Mouse (Mus musculus) MN1 (cell line): ENCODE results near the gene Tpk1.

Experiments used
- DNase-seq: peaks from one replicate; pipeline ENCODE4 v3.0.0-alpha.2; 2016; ENCODE audit warnings: low spot score

Gene Tpk1

GRCm38 (mm10) chr6:43435987-43436541, 230.0 kb downstream of the Tpk1 start:
- DNase-seq: no peak

GRCm38 (mm10) chr6:43434365-43434764, 231.7 kb downstream of the Tpk1 start:
- peak; percentile 37 for DNase-seq

DNA sequence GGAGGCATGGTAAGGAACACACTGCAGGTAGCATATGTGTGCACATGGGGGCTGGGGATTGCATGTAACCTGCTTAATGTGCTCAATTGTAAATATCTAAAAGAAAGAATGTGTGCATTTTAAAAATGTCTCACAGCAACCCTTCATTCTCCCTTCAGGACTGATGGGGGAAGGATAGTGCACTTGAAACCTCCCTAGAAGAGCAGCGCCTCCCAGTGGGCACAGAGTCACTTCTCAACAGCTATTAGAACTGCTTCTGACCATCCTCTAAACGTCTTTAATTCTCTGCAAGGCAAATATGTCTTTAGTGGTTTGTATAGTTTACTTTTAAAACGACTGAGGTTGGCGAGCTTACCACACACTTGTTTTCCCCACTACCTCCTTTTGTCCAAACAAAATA, 241.1 kb downstream of the Tpk1 start:
- no peak for DNase-seq

- no peak for DNase-seq
Observed at GRCm38 (mm10) chr6:43420358-43420979, 245.6 kb downstream of the Tpk1 start.

GRCm38 (mm10) chr6:43408949-43409348, 257.1 kb downstream of the Tpk1 start:
- DNase-seq: no peak

DNA sequence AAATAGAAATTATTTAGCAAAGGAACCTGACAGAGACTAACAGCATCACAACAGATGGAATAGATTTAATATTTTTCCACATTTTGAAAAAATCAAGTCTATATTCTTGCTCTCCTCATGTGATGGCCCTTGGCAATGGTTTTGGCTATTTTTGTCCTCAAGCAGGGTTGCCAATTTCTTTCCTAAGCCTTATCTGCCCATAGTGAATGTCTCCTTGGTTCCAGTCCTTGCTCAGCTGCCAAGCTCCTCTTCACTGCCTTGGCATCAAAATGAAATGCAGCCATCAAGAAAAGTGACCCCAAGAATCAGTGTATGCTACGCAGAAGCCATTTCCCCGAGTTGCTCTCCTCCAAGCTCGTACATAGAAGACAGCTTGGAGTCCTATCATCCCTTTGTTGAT, 263.0 kb downstream of the Tpk1 start:
- no peak for DNase-seq

GRCm38 (mm10) chr6:43402219-43402997, 263.7 kb downstream of the Tpk1 start:
- no peak for DNase-seq

DNA sequence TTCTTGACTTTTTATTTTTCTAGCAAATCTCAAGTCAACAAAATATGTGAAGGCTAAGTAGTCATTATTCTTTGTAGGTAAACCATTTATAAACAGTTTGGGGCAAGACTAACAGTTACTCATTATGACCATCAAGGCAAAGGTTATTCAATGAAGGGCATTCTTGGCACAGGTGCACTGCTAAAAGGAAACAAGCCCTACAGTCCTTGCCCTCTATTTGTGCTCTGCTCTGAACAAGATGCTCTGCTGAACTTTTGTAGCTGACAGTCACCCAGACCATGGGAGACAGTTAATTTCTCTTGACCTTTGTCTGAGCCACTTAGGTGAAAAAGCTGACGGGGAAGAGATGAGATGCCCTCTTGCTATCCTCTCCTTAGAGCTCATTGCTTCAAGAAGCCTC, 269.7 kb downstream of the Tpk1 start:
- DNase-seq: no peak

GRCm38 (mm10) chr6:43395538-43395937, 270.5 kb downstream of the Tpk1 start:
- DNase-seq: peak; percentile 27

GRCm38 (mm10) chr6:43391358-43391757, 274.7 kb downstream of the Tpk1 start:
- DNase-seq: no peak

- DNase-seq: no peak
Observed at GRCm38 (mm10) chr6:43387273-43387672, 278.8 kb downstream of the Tpk1 start.

DNA sequence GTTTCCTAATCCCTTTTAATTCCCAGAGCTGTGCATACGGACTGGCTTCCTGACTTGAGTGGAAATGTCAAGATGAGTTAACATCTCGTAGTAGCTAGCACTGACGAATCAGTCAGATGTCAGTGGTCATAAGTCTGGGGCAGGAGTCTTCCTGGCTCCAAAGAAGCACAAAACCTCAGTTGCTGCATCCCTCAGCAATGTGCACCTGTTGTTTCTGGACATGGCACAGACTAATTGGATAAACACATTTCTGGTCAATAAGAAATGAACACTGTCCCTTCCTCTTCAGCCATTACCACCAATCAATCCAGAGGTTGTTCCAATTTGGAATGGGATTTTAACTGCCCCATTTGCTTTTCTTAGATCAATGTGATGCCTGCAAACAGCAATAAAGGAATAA, 281.2 kb downstream of the Tpk1 start:
- no peak for DNase-seq

- DNase-seq: no peak
Observed at GRCm38 (mm10) chr6:43384304-43384703, 281.8 kb downstream of the Tpk1 start.

DNA sequence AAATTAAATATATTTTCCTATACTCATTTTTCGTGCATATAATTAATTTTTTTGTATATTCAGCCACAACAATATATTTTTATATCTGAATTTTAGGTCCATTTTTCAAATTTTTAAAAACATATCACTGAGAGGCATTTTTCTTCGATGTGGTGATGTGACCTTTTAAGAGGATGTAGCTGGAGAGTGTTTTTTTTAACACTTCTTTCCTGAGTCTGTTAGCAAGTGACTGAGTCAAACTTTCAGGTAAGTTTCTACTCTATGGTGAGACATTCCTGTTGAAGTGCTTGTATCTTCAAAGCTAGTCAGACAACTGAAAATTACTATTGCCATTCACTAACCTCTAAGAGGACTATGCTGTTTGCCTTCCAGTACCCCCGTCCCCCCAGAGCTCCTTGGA, 283.3 kb downstream of the Tpk1 start:
- DNase-seq: no peak

DNA sequence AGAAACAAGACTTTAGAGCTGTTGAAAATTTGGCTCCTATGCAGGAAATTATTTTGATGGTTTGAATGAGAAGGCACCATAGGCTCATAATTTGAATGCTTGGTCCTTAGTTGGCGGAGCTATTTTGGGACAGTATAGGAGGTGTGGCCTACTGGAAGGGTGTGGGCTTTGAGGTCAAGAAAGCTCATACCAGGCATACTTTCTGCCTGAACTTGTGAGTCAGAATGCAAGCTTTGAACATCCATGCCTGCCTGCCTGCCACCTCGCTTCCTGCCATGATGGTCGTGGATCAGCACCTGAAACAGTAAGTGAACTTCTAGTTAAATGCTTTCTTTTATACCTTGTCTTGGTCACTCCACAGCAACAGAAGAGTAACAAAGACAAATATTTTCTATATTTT, 283.8 kb downstream of the Tpk1 start:
- no peak for DNase-seq

DNA sequence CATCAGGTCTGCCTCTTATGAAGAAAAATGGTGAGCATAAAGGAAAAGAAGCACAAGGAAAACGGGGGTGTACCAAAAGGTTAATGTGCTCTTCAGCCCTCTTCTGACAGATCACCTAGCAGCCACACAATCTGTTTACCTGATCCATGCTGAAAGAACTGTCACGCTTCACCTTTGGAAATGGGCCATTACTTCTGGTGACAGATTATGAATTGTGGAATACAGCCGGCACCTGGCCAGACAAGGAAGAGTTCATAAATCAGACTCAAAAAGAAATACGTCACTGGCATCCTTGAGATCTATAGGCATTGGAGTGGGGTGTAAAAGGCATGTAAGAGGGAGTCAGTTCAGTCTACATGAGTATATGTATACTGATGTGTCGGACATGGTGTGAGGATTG, 292.9 kb downstream of the Tpk1 start:
- DNase-seq: no peak

- no peak for DNase-seq
Observed at GRCm38 (mm10) chr6:43367434-43367945, 298.6 kb downstream of the Tpk1 start.

DNA sequence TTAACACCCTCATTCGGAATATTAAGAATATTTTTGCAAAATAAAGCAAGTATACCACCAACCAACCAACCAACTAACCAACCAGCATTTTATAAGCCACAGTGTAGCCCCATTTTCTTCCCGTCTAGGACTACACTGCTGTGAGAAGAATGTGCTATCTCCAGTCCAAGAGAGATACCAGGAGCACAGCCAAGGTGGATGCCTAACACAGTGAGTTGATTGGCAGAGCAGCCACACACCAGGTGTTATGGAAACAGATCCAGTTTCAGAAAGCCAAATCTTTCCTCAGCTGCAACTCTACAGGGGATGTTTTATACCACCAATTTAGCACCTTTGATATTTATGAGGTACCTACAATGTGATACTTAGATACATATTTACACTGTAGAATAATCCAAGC, 299.1 kb downstream of the Tpk1 start:
- no peak for DNase-seq

DNA sequence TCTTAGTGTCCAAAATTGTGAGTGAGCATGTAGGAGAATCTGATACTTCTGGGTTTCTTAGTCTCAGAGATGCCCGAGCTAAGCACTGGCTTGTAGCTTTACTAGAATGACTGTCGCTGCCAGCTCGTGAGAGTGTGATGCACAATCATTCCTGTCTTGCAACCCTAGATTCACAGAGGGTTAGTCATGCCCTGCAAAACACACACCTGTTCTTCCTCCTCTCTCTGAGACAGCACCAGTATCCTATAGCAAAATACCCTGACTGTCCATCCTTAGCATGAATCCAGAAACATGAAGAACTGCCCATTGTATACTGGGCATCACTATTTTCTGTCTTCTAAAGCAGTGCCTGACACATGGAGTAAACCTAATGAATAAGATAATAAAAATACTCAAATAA, 302.2 kb downstream of the Tpk1 start:
- DNase-seq: no peak

GRCm38 (mm10) chr6:43363291-43363820, 302.7 kb downstream of the Tpk1 start:
- no peak for DNase-seq

DNA sequence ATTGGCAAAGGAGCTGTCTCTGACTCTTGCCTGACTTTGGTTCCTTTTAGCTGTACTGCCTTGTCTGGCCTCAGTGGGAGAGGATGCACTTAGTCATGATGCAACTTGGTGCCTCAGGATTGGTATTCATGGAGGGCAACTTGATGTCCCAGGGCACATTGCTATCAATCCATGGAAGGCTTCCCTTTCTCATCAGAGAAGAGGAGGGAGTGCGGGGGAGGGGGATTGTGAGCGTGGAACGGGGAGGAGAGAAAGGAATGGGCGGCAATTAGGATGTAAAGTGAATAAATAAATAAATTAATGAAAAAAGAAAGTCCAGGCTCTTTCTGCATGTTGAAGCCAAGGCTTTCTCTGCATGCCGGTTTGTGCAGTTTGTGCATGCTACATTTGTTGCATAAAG, 304.8 kb downstream of the Tpk1 start:
- DNase-seq: no peak

DNA sequence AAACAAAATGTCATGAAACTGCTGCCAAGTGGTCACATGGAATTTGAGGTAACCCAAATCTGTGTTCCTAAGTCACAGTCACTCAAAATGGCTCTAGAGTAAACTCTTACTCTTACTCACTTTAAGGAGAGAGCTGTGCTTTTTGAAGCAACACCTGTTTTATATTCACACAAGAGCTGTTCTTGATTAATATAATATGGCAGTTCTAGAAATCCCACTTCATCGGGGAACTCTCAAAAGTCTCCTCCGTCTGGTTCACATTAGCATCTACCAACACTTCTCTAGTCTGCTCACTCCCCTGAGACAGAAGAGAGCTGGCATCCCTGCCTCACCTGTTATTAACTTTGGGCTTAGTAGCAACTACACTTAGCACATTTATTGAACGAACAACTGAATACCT, 305.9 kb downstream of the Tpk1 start:
- DNase-seq: no peak
